Mouse (Mus musculus) heart, postnatal 36 days (tissue): ENCODE data around the gene Icam4. TPM values are rescaled to one million over a fixed set of nuclear protein-coding genes. Genes with fewer than 3 reads are reported as not detected.

ENCODE experiments used
- microRNA-seq, 2 experiments: library from miRNA; unstranded; fragments of <30 nt; microRNA quantifications; one replicate each; pipeline ENCODE4 v1.2.0; 2021; ENCODE audit warnings: borderline number of aligned reads in 2 of 2
- total RNA-seq, 2 experiments: library from RNA; stranded (reverse); gene quantifications; 2 replicates each; pipeline ENCODE4 v1.2.3; 2021

Gene Icam4
- total RNA-seq, 2 experiments from 2014 or later, result 0.65 to 1.1 TPM

Small RNA genes lying within 50 kb of the gene (microRNA-seq; reads per million reads assigned to microRNA genes)
- gene Mir1900 (0 reads per million in 2 experiments), gene Mir7082 (0 reads per million in 2 experiments)

Other genes with a start within 250 kb of the Icam4 start
- gene Col5a3, start 214.3 kb upstream of the Icam4 start, total RNA-seq, result 10 to 100 TPM; 17.2 to 22.0 TPM
- gene Rdh8, start 210.9 kb upstream of the Icam4 start, total RNA-seq, result not detected
- gene A230050P20Rik, start 160.7 kb upstream of the Icam4 start, total RNA-seq, result 1 to 10 TPM; 4.2 to 4.6 TPM
- 1 to 10 TPM; 3.9 to 4.0 TPM for gene Angptl6, start 149.6 kb upstream of the Icam4 start, total RNA-seq
- gene Ppan, start 141.2 kb upstream of the Icam4 start, total RNA-seq, result 1 to 10 TPM; 5.8 to 8.7 TPM
- 100 to 1,000 TPM; 104 to 117 TPM for gene Eif3g, start 130.8 kb upstream of the Icam4 start, total RNA-seq
- 10 to 100 TPM; 13.0 to 13.6 TPM for gene Dnmt1, start 69.5 kb upstream of the Icam4 start, total RNA-seq
- 1 to 10 TPM; 3.9 to 5.1 TPM for gene S1pr2, start 52.6 kb upstream of the Icam4 start, total RNA-seq
- 100 to 1,000 TPM; 139 to 148 TPM for gene Mrpl4, start 26.6 kb upstream of the Icam4 start, total RNA-seq
- 1 to 10 TPM; 8.5 to 9.9 TPM for gene Icam1, start 13.4 kb upstream of the Icam4 start, total RNA-seq
- gene Icam5, start 2.7 kb downstream of the Icam4 start, total RNA-seq, result not detected
- not detected for gene Zglp1, start 37.7 kb downstream of the Icam4 start, total RNA-seq
- gene Gm49373, start 43.7 kb downstream of the Icam4 start, total RNA-seq, result under 1 TPM; 0.17 to 0.33 TPM
- gene Fdx1l, start 44.2 kb downstream of the Icam4 start, total RNA-seq, result 10 to 100 TPM; 34.7 to 38.7 TPM
- 1 to 10 TPM in 1 of 2 experiments, under 1 TPM in 1; 0.51 to 1.9 TPM for gene Gm38431, start 62.6 kb downstream of the Icam4 start, total RNA-seq
- gene Raver1, start 62.6 kb downstream of the Icam4 start, total RNA-seq, result 10 to 100 TPM; 25.1 to 27.7 TPM
- 1 to 10 TPM; 8.2 to 9.6 TPM for gene Tyk2, start 101.9 kb downstream of the Icam4 start, total RNA-seq
- gene Cdc37, start 120.6 kb downstream of the Icam4 start, total RNA-seq, result 100 to 1,000 TPM; 157 to 165 TPM
- 10 to 100 TPM; 45.9 to 52.0 TPM for gene Pde4a, start 136.3 kb downstream of the Icam4 start, total RNA-seq
- 10 to 100 TPM; 41.9 to 43.1 TPM for gene Keap1, start 210.0 kb downstream of the Icam4 start, total RNA-seq
- gene S1pr5, start 219.1 kb downstream of the Icam4 start, total RNA-seq, result 1 to 10 TPM in 1 of 2 experiments, under 1 TPM in 1; 0.69 to 1.1 TPM
- gene Atg4d, start 235.9 kb downstream of the Icam4 start, total RNA-seq, result 10 to 100 TPM; 78.0 to 99.6 TPM